Comparison of ENCODE assay signal across 7 mouse cellular contexts in the genomic region with DNA sequence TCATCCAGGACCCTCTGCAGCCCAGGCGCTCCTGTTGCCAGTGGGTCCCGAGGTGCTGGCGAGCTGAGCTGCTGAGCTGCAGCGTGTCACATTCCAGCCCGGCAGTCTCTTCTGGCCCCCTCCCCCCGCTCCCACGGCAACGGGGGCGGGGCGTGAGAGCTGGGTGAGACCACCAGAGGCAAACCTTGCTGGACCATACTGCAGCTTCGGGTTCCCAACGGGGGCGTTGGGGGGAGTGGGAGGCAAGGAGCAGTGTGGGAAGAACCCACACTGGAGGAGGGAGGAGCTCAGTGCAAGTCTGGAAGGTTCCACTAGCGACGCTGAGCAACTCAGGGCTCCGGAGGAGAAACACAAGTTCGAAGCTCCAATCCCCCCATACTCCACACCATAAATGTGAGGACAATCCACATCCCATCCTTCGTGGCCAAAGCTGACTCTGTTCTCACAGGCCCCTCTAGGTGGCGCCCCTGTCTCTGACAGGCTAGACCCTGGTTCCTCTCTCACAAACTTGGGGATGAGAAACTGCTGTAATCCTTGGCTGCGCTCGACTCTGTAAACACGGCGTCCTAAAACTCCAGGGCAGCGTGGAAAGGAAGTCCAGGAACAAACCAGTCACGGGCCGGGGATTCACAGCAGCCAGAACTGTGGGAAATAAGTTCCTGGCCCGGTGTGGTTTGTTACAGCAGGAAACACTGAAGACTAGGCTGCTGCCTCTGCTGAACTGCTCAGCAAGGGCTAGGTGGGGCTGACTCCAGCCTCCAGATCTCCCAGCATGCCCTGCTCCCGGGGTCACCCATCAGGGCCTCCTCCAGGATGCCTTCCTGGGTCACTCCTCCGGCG. TPM values are rescaled to one million over a fixed set of nuclear protein-coding genes. Genes with fewer than 3 reads are reported as not detected.
A peak's percentile ranks its signal among the peaks of the same experiment; 100 is the strongest.
DNase-seq lines count a peak whose midpoint lies in the region; ATAC-seq and TF ChIP-seq lines count a peak whose summit lies in the region.

No protein-coding gene starts in this region.

- 8% methylated on average over 30 of the region's 30 CpGs for WGBS in bone marrow, adult 2 months
- WGBS in embryonic facial prominence, embryonic 14.5 days = 4% methylated on average over 20 of the region's 30 CpGs
- WGBS in heart, adult 2 months = 2% methylated on average over 30 of the region's 30 CpGs
- WGBS in limb, embryonic 12.5 days = 4% methylated on average over 30 of the region's 30 CpGs
- WGBS in midbrain, embryonic 14.5 days = 2% methylated on average over 30 of the region's 30 CpGs

- no peaks in the 10 kb centered on the region for H3K9me3 ChIP-seq in embryonic facial prominence, embryonic 14.5 days (ENCODE audit: control insufficient read depth, low read length)
- no peaks in the 10 kb centered on the region for H3K9me3 ChIP-seq in limb, embryonic 12.5 days
- no peaks in the 10 kb centered on the region for H3K9me3 ChIP-seq in midbrain, embryonic 14.5 days (ENCODE audit: control insufficient read depth, low read length)

- H3K9ac ChIP-seq in embryonic facial prominence, embryonic 14.5 days (ENCODE audit: low read depth, low read length) = peak overlapping the region; percentile 61
- peak overlapping the region; percentile 52 for H3K9ac ChIP-seq in heart, adult 2 months (ENCODE audit: low read depth, low read length)
- H3K9ac ChIP-seq in limb, embryonic 12.5 days (replicated peaks) = peak overlapping the region; percentile 42
- H3K9ac ChIP-seq in midbrain, embryonic 14.5 days (replicated peaks; ENCODE audit: low read length) = peak overlapping the region; percentile 34; the same call in 1 of the 2 replicates

- peak; percentile 95; the same call in 1 of the 2 replicates for TF ChIP-seq EP300 in heart, adult 2 months (IDR thresholded peaks at IDR 0.05; ENCODE audit: insufficient read depth, low read depth, low read length)

- H3K79me2 ChIP-seq in heart, adult 2 months (replicated peaks; ENCODE audit: control insufficient read depth, insufficient read depth, low read length) = no peaks in the 10 kb centered on the region

- no peaks in the 10 kb centered on the region for H3K36me3 ChIP-seq in embryonic facial prominence, embryonic 14.5 days (ENCODE audit: control insufficient read depth, insufficient read depth, low read length)
- H3K36me3 ChIP-seq in heart, adult 2 months (ENCODE audit: control insufficient read depth, insufficient read depth, low read length) = no peaks in the 10 kb centered on the region
- no peaks in the 10 kb centered on the region for H3K36me3 ChIP-seq in limb, embryonic 12.5 days
- no peaks in the 10 kb centered on the region for H3K36me3 ChIP-seq in midbrain, embryonic 14.5 days (ENCODE audit: control insufficient read depth, insufficient read depth, low read length)

- no peaks in the 10 kb centered on the region for H3K4me1 ChIP-seq in bone marrow, adult 2 months (ENCODE audit: control insufficient read depth, insufficient read depth, low read length)
- 0 out of 2 replicates have a peak, but pooled peaks cover 6% of the 10 kb centered on the region for H3K4me1 ChIP-seq in embryonic facial prominence, embryonic 14.5 days (ENCODE audit: control insufficient read depth, insufficient read depth, low read length)
- peaks cover 5% of the 10 kb centered on the region for H3K4me1 ChIP-seq in heart, adult 2 months (ENCODE audit: control insufficient read depth, insufficient read depth, low read length)
- peaks cover 12% of the 10 kb centered on the region for H3K4me1 ChIP-seq in limb, embryonic 12.5 days (replicated peaks)
- peaks cover 8% of the 10 kb centered on the region for H3K4me1 ChIP-seq in midbrain, embryonic 14.5 days (ENCODE audit: control insufficient read depth, insufficient read depth, low read length)

- intact Hi-C loops in heart, adult 2 months (cut with DNase I) = loop anchor here (1.0 to 5.0 kb wide), 4 partner anchors 30 to 132 kb away; partner anchors contain the start of genes 2900026A02Rik, Sgsm1 and Tmem211

- peak overlapping the region; percentile 60 for H3K4me2 ChIP-seq in embryonic facial prominence, embryonic 14.5 days (ENCODE audit: low read depth, low read length)
- peak overlapping the region; percentile 65 for H3K4me2 ChIP-seq in limb, embryonic 12.5 days
- peak overlapping the region; percentile 48 for H3K4me2 ChIP-seq in midbrain, embryonic 14.5 days (ENCODE audit: low read length)

- no peak for TF ChIP-seq POLR2A in bone marrow, adult 2 months (IDR thresholded peaks at IDR 0.05; ENCODE audit: borderline replicate concordance, control insufficient read depth, low read depth, low read length)
- TF ChIP-seq POLR2A in heart, adult 2 months (IDR thresholded peaks at IDR 0.05; ENCODE audit: insufficient read depth, low read depth, low read length) = peak; percentile 70; the same call in 1 of the 2 replicates

- TF ChIP-seq CTCF in bone marrow, adult 2 months (IDR thresholded peaks at IDR 0.05; ENCODE audit: control insufficient read depth, insufficient read depth, low read length) = peak; percentile 79
- TF ChIP-seq CTCF in heart, adult 2 months (IDR thresholded peaks at IDR 0.05) = peak; percentile 99

- peak; percentile 94 for DNase-seq in embryonic facial prominence, embryonic 14.5 days (ENCODE audit: low spot score)
- DNase-seq in heart, adult 2 months = peak; percentile 91 to 93
- DNase-seq in kidney, adult 8-10 months = peak; percentile 86 to 90
- DNase-seq in midbrain, embryonic 14.5 days = peak; percentile 91
- peak; percentile 18 to 67 for DNase-seq in spleen, adult 18-20 months

- peak overlapping the region; percentile 8 for H3K4me3 ChIP-seq in bone marrow, adult 2 months (replicated peaks; ENCODE audit: control insufficient read depth, low read depth, low read length)
- H3K4me3 ChIP-seq in embryonic facial prominence, embryonic 14.5 days (ENCODE audit: low read depth, low read length) = peak overlapping the region; percentile 31
- H3K4me3 ChIP-seq in heart, adult 2 months = peak overlapping the region; percentile 32
- H3K4me3 ChIP-seq in limb, embryonic 12.5 days (replicated peaks) = peak overlapping the region; percentile 39
- H3K4me3 ChIP-seq in midbrain, embryonic 14.5 days (replicated peaks; ENCODE audit: low read depth, low read length) = peak overlapping the region; percentile 12; the same call in 1 of the 2 replicates

- H3K27ac ChIP-seq in bone marrow, adult 2 months (ENCODE audit: control insufficient read depth, insufficient read depth, low read depth, low read length, poor library complexity) = no peak overlapping the region
- peak overlapping the region; percentile 88 for H3K27ac ChIP-seq in embryonic facial prominence, embryonic 14.5 days (replicated peaks; ENCODE audit: low read depth, low read length)
- peak overlapping the region; percentile 91 for H3K27ac ChIP-seq in heart, adult 2 months
- H3K27ac ChIP-seq in limb, embryonic 12.5 days = peak overlapping the region; percentile 81
- peak overlapping the region; percentile 3; the same call in 1 of the 2 replicates for H3K27ac ChIP-seq in midbrain, embryonic 14.5 days (replicated peaks; ENCODE audit: low read depth, low read length)

- H3K27me3 ChIP-seq in embryonic facial prominence, embryonic 14.5 days (replicated peaks; ENCODE audit: control insufficient read depth, insufficient read depth, low read length) = no peaks in the 10 kb centered on the region
- H3K27me3 ChIP-seq in heart, adult 2 months (ENCODE audit: control insufficient read depth, insufficient read depth, low read length) = no peaks in the 10 kb centered on the region
- H3K27me3 ChIP-seq in limb, embryonic 12.5 days = no peaks in the 10 kb centered on the region
- H3K27me3 ChIP-seq in midbrain, embryonic 14.5 days (ENCODE audit: control insufficient read depth, insufficient read depth, low read length) = no peaks in the 10 kb centered on the region

- ATAC-seq in embryonic facial prominence, embryonic 14.5 days (ENCODE audit: low read depth) = peak; percentile 90
- ATAC-seq in limb, embryonic 12.5 days (ENCODE audit: insufficient number of reproducible peaks, insufficient read depth, low FRiP score, low TSS enrichment, low read depth) = peak; percentile 80
- peak; percentile 76 for ATAC-seq in midbrain, embryonic 14.5 days (ENCODE audit: low FRiP score, low TSS enrichment)

RNA-seq across cellular contexts. Expression of gene 2900026A02Rik, which starts 41.0 kb away (rescaled TPM):
- polyA plus RNA-seq in bone marrow, adult 2 months (2011; ENCODE audit: insufficient read depth, insufficient read length, low replicate concordance, missing spikeins) = 1.5 and 4.1 TPM in 2 replicates
- 8.8 and 9.2 TPM in 2 replicates for polyA plus RNA-seq in embryonic facial prominence, embryonic 14.5 days (2014; fragmentation: Nextera tagmentation; extraction: Ambion mirVana)
- 10 to 100 TPM; 19.2 to 21.4 TPM for total RNA-seq in heart, adult 2 months (2021)
- polyA plus RNA-seq in heart, adult 2 months (2012; rRNA removed) = 18.0 and 24.5 TPM in 2 replicates
- 3.2 and 4.9 TPM in 2 replicates for polyA plus RNA-seq in limb, embryonic 12.5 days (2016; fragmentation: Nextera tagmentation; extraction: Ambion mirVana)
- polyA plus RNA-seq in midbrain, embryonic 14.5 days (2014; fragmentation: Nextera tagmentation; extraction: Ambion mirVana) = 1.6 and 2.1 TPM in 2 replicates

RNA-seq across cellular contexts. Expression of gene Tmem211, which starts 46.6 kb away (rescaled TPM):
- polyA plus RNA-seq in bone marrow, adult 2 months (2011; ENCODE audit: insufficient read depth, insufficient read length, low replicate concordance, missing spikeins) = not detected in 2 replicates
- 0.69 and 1.0 TPM in 2 replicates for polyA plus RNA-seq in embryonic facial prominence, embryonic 14.5 days (2014; fragmentation: Nextera tagmentation; extraction: Ambion mirVana)
- total RNA-seq in heart, adult 2 months (2021) = not detected
- polyA plus RNA-seq in heart, adult 2 months (2012; rRNA removed) = not detected in 2 replicates
- polyA plus RNA-seq in limb, embryonic 12.5 days (2016; fragmentation: Nextera tagmentation; extraction: Ambion mirVana) = not detected in 2 replicates
- 0.15 TPM in 1 of 2 replicates, not detected in the other for polyA plus RNA-seq in midbrain, embryonic 14.5 days (2014; fragmentation: Nextera tagmentation; extraction: Ambion mirVana)

Comparison
In these comparisons a context has a peak if more than half of its experiments do, and no peak if none do; other contexts are left out.
1. DNase-seq: peak in every context shown above with its lines; median percentile 94 in embryonic facial prominence, embryonic 14.5 days; 92 in heart, adult 2 months; 91 in midbrain, embryonic 14.5 days; 88 in kidney, adult 8-10 months; 42 in spleen, adult 18-20 months.